Mouse (Mus musculus) hindbrain, embryonic 16.5 days (tissue): ENCODE results near the gene Tmcc1. TPM values are rescaled to one million over a fixed set of nuclear protein-coding genes. Genes with fewer than 3 reads are reported as not detected.
A peak's percentile ranks its signal among the peaks of the same experiment; 100 is the strongest.

Experiments used
- ATAC-seq: fragments of 200-750 bp; cut with Nextera tagmentation; 2 replicates; pipeline ENCODE4 v1.8.0; 2017; ENCODE audit warnings: moderate TSS enrichment, moderate library complexity
- H3K27ac ChIP-seq: fragments of 300-500 bp; sonication (generic); 2 replicates; pipeline ENCODE4 v1.5.1; 2014; ENCODE audit warnings: low read depth, mild to moderate bottlenecking, control low read depth, low read length, moderate library complexity
- H3K27me3 ChIP-seq: fragments of 300-500 bp; sonication (generic); replicated peaks from 2 replicates; pipeline ENCODE4 v1.6.1; 2014; ENCODE audit warnings: low read length; ENCODE audit not compliant: control insufficient read depth, insufficient read depth
- H3K36me3 ChIP-seq: fragments of 300-500 bp; sonication (generic); 2 replicates; pipeline ENCODE4 v1.6.1; 2014; ENCODE audit warnings: mild to moderate bottlenecking, low read length, moderate library complexity, mixed read lengths; ENCODE audit not compliant: control insufficient read depth, insufficient read depth
- H3K4me1 ChIP-seq: fragments of 300-500 bp; sonication (generic); 2 replicates; pipeline ENCODE4 v1.6.1; 2014; ENCODE audit warnings: low read depth, low read length; ENCODE audit not compliant: control insufficient read depth, insufficient read depth
- H3K4me2 ChIP-seq: fragments of 300-500 bp; sonication (generic); 2 replicates; pipeline ENCODE4 v1.6.1; 2014; ENCODE audit warnings: mild to moderate bottlenecking, low read length, control low read depth, moderate library complexity
- H3K4me3 ChIP-seq: fragments of 300-500 bp; sonication (generic); 2 replicates; pipeline ENCODE4 v1.5.1; 2014; ENCODE audit warnings: mild to moderate bottlenecking, low read length, control low read depth, moderate library complexity
- H3K9ac ChIP-seq: fragments of 300-500 bp; sonication (generic); 2 replicates; pipeline ENCODE4 v1.6.1; 2014; ENCODE audit warnings: low read depth, mild to moderate bottlenecking, control low read depth, low read length, moderate library complexity
- H3K9me3 ChIP-seq: fragments of 300-500 bp; sonication (generic); 2 replicates; pipeline ENCODE4 v1.6.1; 2014; ENCODE audit warnings: mild to moderate bottlenecking, low read length, moderate library complexity; ENCODE audit not compliant: control insufficient read depth
- WGBS: fragments of 180-500 bp; shearing (Covaris S2); extraction: QIAGEN DNeasy Blood & Tissue Kit; methylation state at CpG from one replicate; pipeline ENCODE4 v1.1.7; 2014; 5-methylcytosine and 5-hydroxymethylcytosine counted together
- polyA plus RNA-seq: library from polyadenylated mRNA; unstranded; fragments of >200 nt; fragmentation: Nextera tagmentation; extraction: Ambion mirVana; gene quantifications from 2 replicates; pipeline ENCODE4 v1.2.1, GENCODE M21; 2015

The Tmcc1 gene
- polyA plus RNA-seq, 1 experiment from 2014 or later: 23.4 TPM

DNA sequence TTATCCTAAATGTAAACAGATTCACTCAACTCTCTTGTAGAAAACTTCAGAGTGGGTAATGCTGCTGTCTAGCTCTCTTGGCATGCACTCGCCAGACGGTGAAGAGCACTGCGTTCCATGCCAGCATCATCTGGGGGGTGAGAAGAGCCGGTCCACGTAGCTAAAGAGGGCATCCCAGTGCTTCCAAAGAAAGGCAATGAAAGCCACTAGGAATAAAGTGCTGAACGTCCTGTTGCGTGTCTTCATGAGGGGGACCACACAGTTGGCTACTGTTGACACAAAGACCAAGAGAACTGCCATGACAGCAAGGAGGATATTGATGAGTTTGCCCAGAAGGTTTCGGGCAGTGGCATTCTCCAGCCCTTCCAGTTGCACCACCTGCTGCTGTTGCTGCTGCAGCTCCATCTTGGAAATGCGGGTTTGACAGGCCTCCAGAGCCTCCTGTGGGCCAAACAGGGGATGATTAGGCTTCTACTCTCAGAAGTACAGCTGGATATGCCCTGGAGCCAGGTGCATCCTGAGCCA lies 171.3 kb downstream of the Tmcc1 start:
- no peaks in the 10 kb centered on the region for H3K27me3 ChIP-seq
- H3K4me1 ChIP-seq: no peaks in the 10 kb centered on the region
- WGBS: 89% methylated on average over 9 of the region's 9 CpGs
- no peak overlapping the region for H3K4me2 ChIP-seq
- H3K27ac ChIP-seq: no peak overlapping the region
- no peak overlapping the region for H3K4me3 ChIP-seq
- 0 out of 2 replicates have a peak, but pooled peaks have one; percentile 34 for ATAC-seq
- peaks cover 6% of the 10 kb centered on the region; the same call in 1 of the 2 replicates for H3K36me3 ChIP-seq
- H3K9ac ChIP-seq: no peak overlapping the region
- H3K9me3 ChIP-seq: peaks cover 9% of the 10 kb centered on the region

DNA sequence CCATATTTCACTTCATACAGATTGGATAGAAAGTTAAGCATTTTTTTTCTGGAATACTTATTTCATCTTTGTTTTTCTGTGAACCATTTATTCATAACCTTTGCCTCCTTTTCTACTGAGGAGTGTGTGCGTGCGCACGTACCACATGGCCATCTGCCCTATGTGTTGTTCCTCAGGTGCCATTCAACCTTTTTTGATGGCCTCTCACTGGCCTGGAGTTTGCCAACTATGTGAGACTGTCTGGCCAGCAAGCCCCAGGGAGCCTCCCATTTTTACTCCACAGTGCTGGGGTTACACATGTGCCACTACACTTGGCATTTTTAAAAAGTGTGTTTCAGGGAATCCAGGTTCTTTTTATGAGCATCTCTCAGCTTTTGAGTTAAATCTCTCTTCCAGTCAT lies 177.4 kb downstream of the Tmcc1 start:
- Histone ChIP-seq H3K27me3 (no peaks in the 10 kb centered on the region), H3K9ac (no peak overlapping the region), H3K27ac (no peak overlapping the region), H3K4me2 (no peak overlapping the region), H3K4me3 (no peak overlapping the region), H3K36me3 (no peaks in the 10 kb centered on the region), H3K9me3 (no peaks in the 10 kb centered on the region), H3K4me1 (no peaks in the 10 kb centered on the region)
- WGBS: 90% methylated on average over 3 of the region's 3 CpGs
- ATAC-seq: no peak

DNA sequence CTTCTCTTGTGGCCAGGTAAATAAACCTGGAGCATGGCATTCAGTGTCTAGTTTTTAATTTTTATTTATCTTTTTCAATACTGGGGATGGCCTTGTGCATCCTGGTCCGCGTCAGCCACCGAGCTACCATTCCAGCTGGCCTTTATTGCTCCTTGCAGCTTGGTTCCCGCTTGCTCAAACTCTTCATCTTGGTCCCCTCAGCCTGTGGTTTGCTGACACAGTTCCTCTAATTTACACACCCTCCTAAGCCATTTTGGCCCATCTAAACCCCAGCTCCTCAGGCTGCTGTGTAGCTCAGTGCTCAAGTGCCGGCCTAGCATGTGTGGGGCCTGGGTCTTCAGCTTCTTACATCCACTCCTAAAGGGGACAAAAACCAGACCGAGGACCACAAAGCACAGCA lies 179.2 kb downstream of the Tmcc1 start:
- no peak for ATAC-seq
- Histone ChIP-seq H3K4me1 (no peaks in the 10 kb centered on the region), H3K4me2 (no peak overlapping the region), H3K9ac (no peak overlapping the region), H3K4me3 (no peak overlapping the region), H3K27ac (no peak overlapping the region), H3K36me3 (no peaks in the 10 kb centered on the region), H3K9me3 (no peaks in the 10 kb centered on the region), H3K27me3 (no peaks in the 10 kb centered on the region)
- 83% methylated on average over 6 of the region's 6 CpGs for WGBS

DNA sequence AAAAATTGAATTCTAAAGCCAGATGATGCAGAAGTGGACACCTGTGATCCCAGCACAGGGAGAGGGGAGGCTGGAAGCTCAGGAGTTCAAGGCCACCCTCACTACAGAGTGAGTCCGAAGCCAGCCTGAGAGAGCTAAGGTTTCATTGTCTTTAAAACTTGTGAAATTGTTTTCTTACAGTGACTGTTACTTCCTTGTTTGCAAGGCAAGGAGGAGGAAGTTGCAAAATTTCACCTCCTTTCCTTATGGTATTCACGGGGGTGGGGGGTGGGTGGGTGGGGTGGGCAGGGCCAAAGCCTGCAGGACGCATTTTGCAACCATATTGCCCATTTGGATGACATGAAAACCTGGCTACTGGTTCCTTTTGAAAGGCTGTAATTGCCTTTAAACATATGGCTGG lies 179.6 kb downstream of the Tmcc1 start:
- no peak for ATAC-seq
- Histone ChIP-seq H3K9ac (no peak overlapping the region), H3K4me3 (no peak overlapping the region), H3K27ac (no peak overlapping the region), H3K27me3 (no peaks in the 10 kb centered on the region), H3K4me1 (no peaks in the 10 kb centered on the region), H3K4me2 (no peak overlapping the region), H3K36me3 (no peaks in the 10 kb centered on the region), H3K9me3 (no peaks in the 10 kb centered on the region)
- WGBS: 82% methylated on average over 3 of the region's 3 CpGs

DNA sequence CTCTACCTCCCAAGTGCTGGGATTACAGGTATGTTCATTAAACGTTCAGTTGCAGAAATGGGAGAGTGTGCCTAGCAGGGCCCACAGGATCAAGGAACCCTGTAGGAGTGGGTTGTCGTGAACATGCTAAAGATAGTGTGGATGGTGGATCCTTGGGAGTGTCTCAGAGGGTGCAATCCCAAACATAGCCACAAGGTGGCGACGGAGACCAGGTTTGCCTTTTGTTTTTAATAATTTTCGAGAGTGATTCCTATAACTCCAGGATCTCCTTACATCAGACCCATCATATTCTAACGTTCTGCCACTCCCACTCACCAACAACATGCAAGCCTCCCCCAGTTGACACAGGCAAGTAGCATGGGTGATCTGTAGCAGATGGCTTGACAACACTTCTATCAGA lies 182.7 kb downstream of the Tmcc1 start:
- H3K9me3 ChIP-seq: no peaks in the 10 kb centered on the region
- no peak overlapping the region for H3K4me2 ChIP-seq
- H3K9ac ChIP-seq: no peak overlapping the region
- no peaks in the 10 kb centered on the region for H3K27me3 ChIP-seq
- WGBS: 4% methylated on average over 6 of the region's 6 CpGs
- H3K27ac ChIP-seq: no peak overlapping the region
- peak; percentile 62 for ATAC-seq
- no peaks in the 10 kb centered on the region for H3K4me1 ChIP-seq
- H3K36me3 ChIP-seq: no peaks in the 10 kb centered on the region
- no peak overlapping the region for H3K4me3 ChIP-seq

DNA sequence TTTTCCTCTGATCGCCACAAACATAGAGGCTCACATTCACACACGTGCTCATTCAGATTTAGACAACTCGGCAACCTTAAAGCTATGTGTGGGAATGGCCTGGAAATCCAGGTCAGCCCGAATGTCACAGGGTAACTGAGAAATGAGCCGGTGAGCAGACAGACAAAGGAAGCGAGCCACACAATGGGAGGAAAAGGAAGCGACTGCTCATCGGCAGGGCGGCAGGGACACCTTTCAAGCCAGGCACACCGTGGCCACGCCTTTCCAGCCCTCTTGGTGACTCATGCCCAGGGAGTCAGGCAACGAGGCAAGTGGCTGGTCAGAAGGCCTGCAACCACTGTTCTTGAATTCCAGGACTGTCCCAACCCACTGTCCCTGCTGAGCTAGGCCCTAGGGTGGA lies 183.9 kb downstream of the Tmcc1 start:
- Histone ChIP-seq H3K9me3 (no peaks in the 10 kb centered on the region), H3K36me3 (no peaks in the 10 kb centered on the region), H3K4me2 (no peak overlapping the region), H3K9ac (no peak overlapping the region), H3K27me3 (no peaks in the 10 kb centered on the region), H3K4me1 (no peaks in the 10 kb centered on the region), H3K27ac (no peak overlapping the region), H3K4me3 (no peak overlapping the region)
- WGBS: 48% methylated on average over 12 of the region's 12 CpGs
- ATAC-seq: no peak

DNA sequence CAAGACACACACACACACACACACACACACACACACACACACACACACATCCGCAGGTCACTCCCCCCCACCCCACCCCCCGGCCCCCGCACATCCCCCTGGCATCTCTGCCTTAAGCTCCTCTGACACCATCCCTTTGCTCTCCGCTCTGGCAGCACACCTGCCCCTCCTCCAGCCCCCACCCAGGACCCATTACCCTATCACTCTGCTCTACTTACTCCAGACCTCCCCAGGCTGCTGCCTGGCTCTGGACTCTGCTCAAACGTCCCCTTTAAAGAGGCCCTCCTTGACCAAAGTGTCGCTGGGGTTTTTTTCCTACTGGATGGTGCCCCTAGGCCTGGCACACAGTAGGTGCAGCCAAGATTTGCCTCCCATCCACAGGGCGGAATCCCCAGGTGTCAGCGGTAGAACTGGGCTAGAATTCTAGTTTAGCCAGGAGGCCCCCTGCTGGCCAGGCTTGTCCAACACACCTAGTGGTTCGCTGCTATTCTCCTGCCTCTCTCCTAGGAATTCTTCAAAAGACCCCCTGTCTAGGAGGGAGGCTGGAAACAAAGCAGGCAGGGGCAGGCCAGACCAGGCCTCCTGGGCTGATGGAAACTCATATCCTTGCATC lies 185.6 kb downstream of the Tmcc1 start:
- no peaks in the 10 kb centered on the region for H3K36me3 ChIP-seq
- peak; percentile 35; the same call in 1 of the 2 replicates for ATAC-seq
- no peak overlapping the region; the same call in 1 of the 2 replicates for H3K9ac ChIP-seq
- no peak overlapping the region for H3K27ac ChIP-seq
- H3K4me1 ChIP-seq: no peaks in the 10 kb centered on the region
- no peaks in the 10 kb centered on the region for H3K27me3 ChIP-seq
- WGBS: 29% methylated on average over 9 of the region's 9 CpGs
- no peaks in the 10 kb centered on the region for H3K9me3 ChIP-seq
- no peak overlapping the region for H3K4me3 ChIP-seq
- no peak overlapping the region for H3K4me2 ChIP-seq

DNA sequence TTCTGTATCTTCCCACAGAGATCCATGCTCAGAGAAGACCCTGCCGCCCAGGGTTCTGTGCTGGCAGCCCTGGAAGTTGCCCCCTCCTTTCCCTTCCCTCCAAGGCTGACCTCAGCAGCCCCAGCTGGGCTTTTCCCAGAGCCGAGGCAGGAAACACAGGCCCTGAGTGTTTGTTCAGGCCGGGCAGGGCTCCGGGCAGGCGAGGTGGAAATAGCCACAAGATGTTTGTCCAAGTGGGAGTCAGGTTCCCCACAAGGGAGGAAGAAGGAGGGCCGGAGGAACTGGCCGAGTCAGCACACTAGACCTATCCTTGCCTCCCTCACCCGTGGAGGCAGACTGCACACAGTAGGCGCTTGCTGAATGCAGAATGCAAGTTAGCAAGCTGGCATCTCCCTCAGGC lies 186.6 kb downstream of the Tmcc1 start:
- no peak overlapping the region for H3K4me3 ChIP-seq
- H3K4me2 ChIP-seq: no peak overlapping the region
- H3K9me3 ChIP-seq: no peaks in the 10 kb centered on the region
- H3K4me1 ChIP-seq: no peaks in the 10 kb centered on the region
- H3K9ac ChIP-seq: no peak overlapping the region
- no peaks in the 10 kb centered on the region for H3K27me3 ChIP-seq
- no peaks in the 10 kb centered on the region for H3K36me3 ChIP-seq
- no peak for ATAC-seq
- 56% methylated on average over 9 of the region's 9 CpGs for WGBS
- H3K27ac ChIP-seq: no peak overlapping the region; the same call in 1 of the 2 replicates

DNA sequence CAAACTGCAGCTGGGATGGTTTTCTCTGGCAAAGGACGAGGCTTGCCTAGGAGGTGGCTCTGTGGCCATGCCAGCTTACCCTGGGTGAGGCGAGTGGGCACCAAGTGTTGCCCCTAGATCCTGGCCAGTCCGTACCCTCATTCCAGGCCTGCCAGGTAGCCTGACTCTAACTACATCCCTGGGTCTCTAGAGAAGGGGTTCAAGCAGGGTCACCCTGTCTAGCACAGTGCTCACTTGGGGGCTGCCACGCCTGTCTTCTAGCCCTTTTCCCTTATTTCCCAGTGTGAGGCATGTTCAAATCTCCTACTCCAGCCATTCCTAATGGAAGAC lies 187.4 kb downstream of the Tmcc1 start:
- no peaks in the 10 kb centered on the region for H3K4me1 ChIP-seq
- no peak overlapping the region for H3K9ac ChIP-seq
- ATAC-seq: no peak
- no peaks in the 10 kb centered on the region for H3K9me3 ChIP-seq
- H3K4me2 ChIP-seq: no peak overlapping the region
- 83% methylated on average over 4 of the region's 4 CpGs for whole genome bisulfite sequencing
- no peak overlapping the region; the same call in 1 of the 2 replicates for H3K27ac ChIP-seq
- H3K27me3 ChIP-seq: no peaks in the 10 kb centered on the region
- no peak overlapping the region for H3K4me3 ChIP-seq
- no peaks in the 10 kb centered on the region for H3K36me3 ChIP-seq
